Comparison of ENCODE assay signal across 21 mouse cellular contexts in genomic region chr9:44512717-44513003, GRCm38 (mm10). TPM values are rescaled to one million over a fixed set of nuclear protein-coding genes. Genes with fewer than 3 reads are reported as not detected.
DNase-seq lines count a peak whose midpoint lies in the region; ATAC-seq and TF ChIP-seq lines count a peak whose summit lies in the region.
"Had no signal": no experiment of that assay in that cellular context is flagged by ENCODE, and none has a peak within 500 bp of the region (broad histone marks: within the 10 kb centered on the region; RNA-seq: fewer than 3 reads in every experiment).

No protein-coding gene starts in this region.

- H3K9ac ChIP-seq in embryonic facial prominence, embryonic 12.5 days: no peak overlapping the region
- no peak overlapping the region for H3K9ac ChIP-seq in kidney, embryonic 14.5 days (ENCODE audit: low read depth, low read length)
- H3K9ac ChIP-seq in lung, postnatal 0 days (replicated peaks; ENCODE audit: low read depth): no peak overlapping the region
- H3K9ac ChIP-seq: forebrain, embryonic 12.5 days; heart, embryonic 13.5 days; intestine, embryonic 15.5 days; kidney, embryonic 15.5 days; limb, embryonic 12.5 days had no signal

- no peak for DNase-seq in embryonic facial prominence, embryonic 10.5 days (ENCODE audit: low spot score)
- no peak for DNase-seq in kidney, adult 2 months
- no peak for DNase-seq in lung, postnatal 0 days (ENCODE audit: low spot score)
- DNase-seq in lung, postnatal 36 days: no peak
- DNase-seq in thymus, postnatal 10 days (ENCODE audit: low spot score in 2 of 2): no peak
- DNase-seq: lung, postnatal 14 days; midbrain, embryonic 14.5 days; thymus, postnatal 25 days had no signal

- TF ChIP-seq POLR2A in kidney, adult 2 months (IDR thresholded peaks at IDR 0.05; ENCODE audit: low read depth, low read length): no peak
- TF ChIP-seq POLR2A in small intestine, adult 2 months (IDR thresholded peaks at IDR 0.05; ENCODE audit: low read depth, low read length): no peak

- no peak overlapping the region for H3K4me3 ChIP-seq in embryonic facial prominence, embryonic 12.5 days
- H3K4me3 ChIP-seq in embryonic facial prominence, embryonic 10.5 days: no peak overlapping the region
- no peak overlapping the region for H3K4me3 ChIP-seq in kidney, adult 2 months (ENCODE audit: insufficient read depth, low read depth, low read length)
- H3K4me3 ChIP-seq in kidney, embryonic 14.5 days (ENCODE audit: low read length): no peak overlapping the region
- no peak overlapping the region for H3K4me3 ChIP-seq in lung, postnatal 0 days (ENCODE audit: low read depth, low read length)
- no peak overlapping the region for H3K4me3 ChIP-seq in small intestine, adult 2 months (ENCODE audit: low read depth, low read length)
- H3K4me3 ChIP-seq: erythroblast, embryonic 14.5 days; forebrain, embryonic 12.5 days; heart, embryonic 13.5 days; intestine, embryonic 15.5 days; kidney, embryonic 15.5 days; limb, embryonic 12.5 days; megakaryocyte, embryonic 14.5 days had no signal

- 78% methylated on average over 3 of the region's 3 CpGs for WGBS in embryonic facial prominence, embryonic 12.5 days
- WGBS in embryonic facial prominence, embryonic 10.5 days: 90% methylated on average over 3 of the region's 3 CpGs
- 43% methylated on average over 3 of the region's 3 CpGs for WGBS in kidney, adult 2 months
- WGBS in kidney, embryonic 14.5 days: 60% methylated on average over 3 of the region's 3 CpGs
- 76% methylated on average over 3 of the region's 3 CpGs for WGBS in lung, postnatal 0 days
- WGBS in small intestine, adult 2 months: 38% methylated on average over 3 of the region's 3 CpGs

- ATAC-seq in embryonic facial prominence, embryonic 12.5 days (ENCODE audit: insufficient number of reproducible peaks, insufficient read depth, low FRiP score, low TSS enrichment): no peak
- no peak for ATAC-seq in kidney, embryonic 14.5 days (ENCODE audit: low FRiP score, low TSS enrichment)
- no peak for ATAC-seq in lung, postnatal 0 days
- ATAC-seq: hindbrain, embryonic 16.5 days; intestine, embryonic 15.5 days had no signal

- no peak for TF ChIP-seq CTCF in kidney, adult 2 months (conservative IDR thresholded peaks at IDR 0.05; ENCODE audit: insufficient read depth, insufficient read length, low read depth, low read length)
- TF ChIP-seq CTCF in lung, postnatal 0 days (IDR thresholded peaks at IDR 0.05): no peak
- TF ChIP-seq CTCF in small intestine, adult 2 months (IDR thresholded peaks at IDR 0.05; ENCODE audit: extremely low read depth, insufficient read length, insufficient replicate concordance, low read depth, low read length): no peak

- TF ChIP-seq EP300 in lung, postnatal 0 days (IDR thresholded peaks at IDR 0.05): no peak

- peak overlapping the region; percentile 51; the same call in 1 of the 2 replicates for H3K27ac ChIP-seq in embryonic facial prominence, embryonic 12.5 days
- no peak overlapping the region for H3K27ac ChIP-seq in embryonic facial prominence, embryonic 10.5 days (replicated peaks)
- peak overlapping the region; percentile 78 for H3K27ac ChIP-seq in kidney, adult 2 months (ENCODE audit: insufficient read depth, low read depth, low read length)
- H3K27ac ChIP-seq in kidney, embryonic 14.5 days (ENCODE audit: low read depth, low read length): no peak overlapping the region
- peak overlapping the region; percentile 27; the same call in 1 of the 2 replicates for H3K27ac ChIP-seq in lung, postnatal 0 days (ENCODE audit: low read length)
- H3K27ac ChIP-seq in small intestine, adult 2 months (ENCODE audit: insufficient read depth, low read depth, low read length): peak overlapping the region; percentile 39
- H3K27ac ChIP-seq: forebrain, embryonic 12.5 days; heart, embryonic 13.5 days; intestine, embryonic 15.5 days; limb, embryonic 12.5 days had no signal

- peaks cover 30% of the 10 kb centered on the region for H3K4me1 ChIP-seq in embryonic facial prominence, embryonic 12.5 days
- peaks cover 40% of the 10 kb centered on the region for H3K4me1 ChIP-seq in embryonic facial prominence, embryonic 10.5 days
- peaks cover 21% of the 10 kb centered on the region for H3K4me1 ChIP-seq in kidney, adult 2 months (ENCODE audit: control insufficient read depth, insufficient read depth, low read length)
- peaks cover 18% of the 10 kb centered on the region for H3K4me1 ChIP-seq in kidney, embryonic 14.5 days (ENCODE audit: control insufficient read depth, insufficient read depth, low read length)
- H3K4me1 ChIP-seq in lung, postnatal 0 days (ENCODE audit: insufficient read depth, low read depth, low read length): peaks cover 26% of the 10 kb centered on the region; the same call in 1 of the 2 replicates
- H3K4me1 ChIP-seq in small intestine, adult 2 months (ENCODE audit: control insufficient read depth, insufficient read depth, insufficient read length, low read length): peaks cover 34% of the 10 kb centered on the region

- no peaks in the 10 kb centered on the region for H3K27me3 ChIP-seq in embryonic facial prominence, embryonic 12.5 days
- peaks cover 13% of the 10 kb centered on the region for H3K27me3 ChIP-seq in embryonic facial prominence, embryonic 10.5 days (replicated peaks; ENCODE audit: low read depth, poor library complexity, severe bottlenecking)
- no peaks in the 10 kb centered on the region for H3K27me3 ChIP-seq in kidney, adult 2 months (replicated peaks; ENCODE audit: control insufficient read depth, insufficient read depth, low read length)
- no peaks in the 10 kb centered on the region for H3K27me3 ChIP-seq in kidney, embryonic 14.5 days (ENCODE audit: control insufficient read depth, insufficient read depth, low read length)
- H3K27me3 ChIP-seq in lung, postnatal 0 days (replicated peaks; ENCODE audit: insufficient read depth, low read length): no peaks in the 10 kb centered on the region
- no peaks in the 10 kb centered on the region for H3K27me3 ChIP-seq in small intestine, adult 2 months (ENCODE audit: control insufficient read depth, insufficient read depth, low read length)
- H3K27me3 ChIP-seq: heart, embryonic 13.5 days; intestine, embryonic 15.5 days; kidney, embryonic 15.5 days; megakaryocyte, embryonic 14.5 days had no signal

- H3K9me3 ChIP-seq in embryonic facial prominence, embryonic 12.5 days: no peaks in the 10 kb centered on the region
- no peaks in the 10 kb centered on the region for H3K9me3 ChIP-seq in embryonic facial prominence, embryonic 10.5 days
- no peaks in the 10 kb centered on the region for H3K9me3 ChIP-seq in kidney, embryonic 14.5 days (ENCODE audit: control insufficient read depth, low read length)
- H3K9me3 ChIP-seq in lung, postnatal 0 days (ENCODE audit: low read length): no peaks in the 10 kb centered on the region
- H3K9me3 ChIP-seq: forebrain, embryonic 12.5 days; heart, embryonic 13.5 days; intestine, embryonic 15.5 days; kidney, embryonic 15.5 days; limb, embryonic 12.5 days; megakaryocyte, embryonic 14.5 days had no signal

- peaks cover 18% of the 10 kb centered on the region for H3K36me3 ChIP-seq in embryonic facial prominence, embryonic 12.5 days
- H3K36me3 ChIP-seq in embryonic facial prominence, embryonic 10.5 days (replicated peaks): peaks cover 19% of the 10 kb centered on the region
- H3K36me3 ChIP-seq in kidney, adult 2 months (ENCODE audit: control insufficient read depth, insufficient read depth, low read length): no peaks in the 10 kb centered on the region
- peaks cover 17% of the 10 kb centered on the region for H3K36me3 ChIP-seq in kidney, embryonic 14.5 days (ENCODE audit: control insufficient read depth, insufficient read depth, low read length)
- H3K36me3 ChIP-seq in lung, postnatal 0 days (ENCODE audit: insufficient read depth, low read length): peaks cover 12% of the 10 kb centered on the region; the same call in 1 of the 2 replicates
- peaks cover 6% of the 10 kb centered on the region for H3K36me3 ChIP-seq in small intestine, adult 2 months (ENCODE audit: control insufficient read depth, insufficient read depth, low read length)

- no peak overlapping the region for H3K4me2 ChIP-seq in embryonic facial prominence, embryonic 12.5 days (replicated peaks)
- H3K4me2 ChIP-seq in kidney, embryonic 14.5 days (replicated peaks; ENCODE audit: low read depth, low read length): no peak overlapping the region
- no peak overlapping the region for H3K4me2 ChIP-seq in lung, postnatal 0 days (replicated peaks; ENCODE audit: low read depth, low read length)
- H3K4me2 ChIP-seq: forebrain, embryonic 12.5 days; heart, embryonic 13.5 days; intestine, embryonic 15.5 days; kidney, embryonic 15.5 days; limb, embryonic 12.5 days had no signal

RNA-seq across cellular contexts. Expression of gene Bcl9l, which starts 30.0 kb away (rescaled TPM):
- 17.7 and 18.5 TPM in 2 replicates for polyA plus RNA-seq in embryonic facial prominence, embryonic 12.5 days (2016; fragmentation: Nextera tagmentation; extraction: Ambion mirVana)
- polyA plus RNA-seq in embryonic facial prominence, embryonic 10.5 days (2016; fragmentation: Nextera tagmentation; extraction: Ambion mirVana): 7.4 and 7.7 TPM in 2 replicates
- 23.1 and 25.1 TPM in 2 replicates for polyA plus RNA-seq in kidney, adult 2 months (2012; rRNA removed)
- polyA plus RNA-seq in kidney, embryonic 14.5 days (2014; fragmentation: Nextera tagmentation; extraction: Ambion mirVana): 14.5 and 14.6 TPM in 2 replicates
- polyA plus RNA-seq in lung, postnatal 0 days (2015; fragmentation: Nextera tagmentation; extraction: Ambion mirVana): 10.7 and 12.3 TPM in 2 replicates
- polyA plus RNA-seq in small intestine, adult 2 months (2012; rRNA removed): 21.8 and 28.1 TPM in 2 replicates

RNA-seq across cellular contexts. Expression of gene Cxcr5, which starts 49.0 kb away (rescaled TPM):
- polyA plus RNA-seq in embryonic facial prominence, embryonic 12.5 days (2016; fragmentation: Nextera tagmentation; extraction: Ambion mirVana): 0.08 TPM in 1 of 2 replicates, not detected in the other
- polyA plus RNA-seq in embryonic facial prominence, embryonic 10.5 days (2016; fragmentation: Nextera tagmentation; extraction: Ambion mirVana): not detected in 2 replicates
- 0.20 and 4.0 TPM in 2 replicates for polyA plus RNA-seq in kidney, adult 2 months (2012; rRNA removed)
- polyA plus RNA-seq in kidney, embryonic 14.5 days (2014; fragmentation: Nextera tagmentation; extraction: Ambion mirVana): not detected in 2 replicates
- polyA plus RNA-seq in lung, postnatal 0 days (2015; fragmentation: Nextera tagmentation; extraction: Ambion mirVana): 0.17 TPM in 2 replicates
- 2.0 and 5.7 TPM in 2 replicates for polyA plus RNA-seq in small intestine, adult 2 months (2012; rRNA removed)
- polyA plus RNA-seq: erythroblast, embryonic 14.5 days; heart, embryonic 13.5 days; hindbrain, embryonic 16.5 days; kidney, embryonic 15.5 days; limb, embryonic 12.5 days; midbrain, embryonic 14.5 days; neural tube, embryonic 11.5 days had no signal

RNA-seq across cellular contexts. Expression of gene Upk2, which starts 57.9 kb away (rescaled TPM):
- polyA plus RNA-seq in embryonic facial prominence, embryonic 12.5 days (2016; fragmentation: Nextera tagmentation; extraction: Ambion mirVana): 1.7 and 2.2 TPM in 2 replicates
- polyA plus RNA-seq in embryonic facial prominence, embryonic 10.5 days (2016; fragmentation: Nextera tagmentation; extraction: Ambion mirVana): 0.41 and 0.59 TPM in 2 replicates
- 9.0 and 11.6 TPM in 2 replicates for polyA plus RNA-seq in kidney, adult 2 months (2012; rRNA removed)
- 0.30 and 0.39 TPM in 2 replicates for polyA plus RNA-seq in kidney, embryonic 14.5 days (2014; fragmentation: Nextera tagmentation; extraction: Ambion mirVana)
- 2.2 and 2.3 TPM in 2 replicates for polyA plus RNA-seq in lung, postnatal 0 days (2015; fragmentation: Nextera tagmentation; extraction: Ambion mirVana)
- 1.4 TPM in 2 replicates for polyA plus RNA-seq in small intestine, adult 2 months (2012; rRNA removed)
- polyA plus RNA-seq: brain, embryonic 14.5 days; erythroblast, embryonic 14.5 days; heart, embryonic 13.5 days; hindbrain, embryonic 16.5 days; midbrain, embryonic 14.5 days had no signal

Comparison
In these comparisons a context has a peak if more than half of its experiments do, and no peak if none do; other contexts are left out.
1. H3K27ac ChIP-seq: peak in embryonic facial prominence, embryonic 12.5 days (single experiment), kidney, adult 2 months (single experiment), lung, postnatal 0 days (single experiment) and small intestine, adult 2 months (single experiment); none in embryonic facial prominence, embryonic 10.5 days (single experiment) and kidney, embryonic 14.5 days (single experiment).